Mouse (Mus musculus): ENCODE results near the gene Tefm. TPM values are rescaled to one million over a fixed set of nuclear protein-coding genes. Genes with fewer than 3 reads are reported as not detected.

The Tefm gene
- polyA plus RNA-seq, 1 experiment from 2014 or later = 21.6 TPM

- H3K9ac ChIP-seq (ENCODE audit: low read depth, low read length) = no peak overlapping the region
- H3K4me3 ChIP-seq (ENCODE audit: low read depth, low read length) = no peak overlapping the region
- H3K4me2 ChIP-seq (ENCODE audit: low read depth, low read length) = no peak overlapping the region
- H3K27me3 ChIP-seq (replicated peaks; ENCODE audit: control insufficient read depth, insufficient read depth, low read length) = no peaks in the 10 kb centered on the region
- H3K36me3 ChIP-seq (ENCODE audit: control insufficient read depth, insufficient read depth, low read length) = no peaks in the 10 kb centered on the region
- H3K9me3 ChIP-seq (ENCODE audit: control insufficient read depth, low read length) = no peaks in the 10 kb centered on the region
- DNase-seq (ENCODE audit: low spot score) (no peak), ATAC-seq (ENCODE audit: low read depth) (no peak)
- WGBS = 67% methylated on average over 11 of the region's 11 CpGs
- H3K4me1 ChIP-seq (ENCODE audit: control insufficient read depth, insufficient read depth, low read length) = no peaks in the 10 kb centered on the region
- no peak overlapping the region for H3K27ac ChIP-seq (replicated peaks; ENCODE audit: low read depth, low read length)
These were observed 35.2 kb upstream of the Tefm start for GRCm38 (mm10) chr11:80176911-80177895.

DNA sequence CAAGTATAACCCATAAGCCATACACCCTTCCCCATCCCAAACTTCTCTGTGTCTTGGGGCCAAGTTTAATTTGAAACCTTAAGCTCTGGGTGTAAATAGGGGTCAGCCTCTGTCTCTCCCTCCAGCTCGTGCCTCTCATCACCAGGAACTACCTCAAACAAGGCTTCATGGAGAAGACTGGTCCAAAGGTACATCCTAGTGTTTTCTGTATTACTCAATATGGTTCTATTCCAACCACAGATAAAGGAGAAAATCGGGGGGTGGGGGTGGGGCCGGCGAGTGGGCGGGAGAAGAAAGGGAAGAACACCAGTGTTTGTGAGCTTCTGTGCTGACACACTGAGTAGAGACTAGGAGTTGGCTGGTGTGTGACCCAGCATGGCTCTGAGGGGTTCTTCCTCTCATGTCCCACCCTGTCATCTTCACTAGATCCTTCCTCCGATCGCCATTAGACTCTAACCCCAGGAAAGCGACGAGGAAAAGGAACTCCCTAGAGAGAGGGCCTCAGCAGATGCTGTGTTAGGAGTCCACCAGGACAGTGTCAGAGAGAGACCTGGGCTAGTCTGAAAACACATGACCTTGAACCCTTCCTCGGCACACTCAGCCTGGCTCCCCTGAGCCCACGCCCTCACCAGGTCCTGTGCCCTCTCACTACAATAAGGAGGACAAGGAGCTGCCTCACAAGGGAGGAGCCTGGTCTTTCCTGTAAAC lies 32.1 kb upstream of the Tefm start:
- H3K4me1 ChIP-seq (ENCODE audit: control insufficient read depth, insufficient read depth, low read length) = no peaks in the 10 kb centered on the region
- no peak for DNase-seq (ENCODE audit: low spot score)
- H3K27ac ChIP-seq (replicated peaks; ENCODE audit: low read depth, low read length) = no peak overlapping the region
- H3K9ac ChIP-seq (ENCODE audit: low read depth, low read length) = no peak overlapping the region
- H3K4me3 ChIP-seq (ENCODE audit: low read depth, low read length) = no peak overlapping the region
- H3K36me3 ChIP-seq (ENCODE audit: control insufficient read depth, insufficient read depth, low read length) = no peaks in the 10 kb centered on the region
- no peaks in the 10 kb centered on the region for H3K27me3 ChIP-seq (replicated peaks; ENCODE audit: control insufficient read depth, insufficient read depth, low read length)
- no peaks in the 10 kb centered on the region for H3K9me3 ChIP-seq (ENCODE audit: control insufficient read depth, low read length)
- ATAC-seq (ENCODE audit: low read depth) = no peak
- H3K4me2 ChIP-seq (ENCODE audit: low read depth, low read length) = no peak overlapping the region
- 76% methylated on average over 11 of the region's 11 CpGs for WGBS

DNA sequence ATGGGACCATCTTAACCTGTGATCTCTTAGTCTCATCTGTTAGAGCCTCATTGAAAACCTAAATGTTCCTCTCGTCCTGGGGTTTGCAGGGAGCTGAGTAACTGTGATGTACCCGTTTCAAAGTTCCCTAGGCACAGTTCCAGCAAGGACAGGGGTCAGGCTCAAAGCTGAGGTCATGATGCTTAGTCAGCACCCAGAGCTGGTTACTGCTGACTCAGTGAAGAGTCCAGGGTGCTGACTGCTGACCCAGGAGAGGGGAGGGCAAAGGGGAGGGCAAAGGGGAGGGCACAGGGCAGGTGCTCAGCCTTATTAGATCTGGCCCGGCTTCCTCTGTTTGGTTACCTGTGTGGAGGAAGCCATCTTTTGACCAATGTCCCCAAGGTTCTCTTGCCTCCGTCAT lies 29.9 kb upstream of the Tefm start:
- H3K36me3 ChIP-seq (ENCODE audit: control insufficient read depth, insufficient read depth, low read length) = no peaks in the 10 kb centered on the region
- no peak overlapping the region for H3K4me2 ChIP-seq (ENCODE audit: low read depth, low read length)
- no peak overlapping the region for H3K4me3 ChIP-seq (ENCODE audit: low read depth, low read length)
- H3K9me3 ChIP-seq (ENCODE audit: control insufficient read depth, low read length) = no peaks in the 10 kb centered on the region
- H3K27ac ChIP-seq (replicated peaks; ENCODE audit: low read depth, low read length) = no peak overlapping the region
- ATAC-seq (ENCODE audit: low read depth) (no peak), DNase-seq (ENCODE audit: low spot score) (no peak)
- no peak overlapping the region for H3K9ac ChIP-seq (ENCODE audit: low read depth, low read length)
- WGBS = 68% methylated on average over 4 of the region's 4 CpGs
- H3K27me3 ChIP-seq (replicated peaks; ENCODE audit: control insufficient read depth, insufficient read depth, low read length) = no peaks in the 10 kb centered on the region
- no peaks in the 10 kb centered on the region for H3K4me1 ChIP-seq (ENCODE audit: control insufficient read depth, insufficient read depth, low read length)

GRCm38 (mm10) chr11:80170351-80170750 lies 28.4 kb upstream of the Tefm start:
- WGBS = 58% methylated on average over 5 of the region's 5 CpGs
- H3K9me3 ChIP-seq (ENCODE audit: control insufficient read depth, low read length) = no peaks in the 10 kb centered on the region
- no peak overlapping the region for H3K27ac ChIP-seq (replicated peaks; ENCODE audit: low read depth, low read length)
- DNase-seq (ENCODE audit: low spot score) (no peak), ATAC-seq (ENCODE audit: low read depth) (no peak)
- no peak overlapping the region for H3K9ac ChIP-seq (ENCODE audit: low read depth, low read length)
- no peaks in the 10 kb centered on the region for H3K27me3 ChIP-seq (replicated peaks; ENCODE audit: control insufficient read depth, insufficient read depth, low read length)
- H3K4me1 ChIP-seq (ENCODE audit: control insufficient read depth, insufficient read depth, low read length) = no peaks in the 10 kb centered on the region
- H3K4me2 ChIP-seq (ENCODE audit: low read depth, low read length) = no peak overlapping the region
- H3K36me3 ChIP-seq (ENCODE audit: control insufficient read depth, insufficient read depth, low read length) = no peaks in the 10 kb centered on the region
- no peak overlapping the region for H3K4me3 ChIP-seq (ENCODE audit: low read depth, low read length)

GRCm38 (mm10) chr11:80169629-80170028 lies 27.7 kb upstream of the Tefm start:
- no peak for ATAC-seq (ENCODE audit: low read depth)

GRCm38 (mm10) chr11:80168611-80169249 lies 26.8 kb upstream of the Tefm start:
- H3K4me2 ChIP-seq (ENCODE audit: low read depth, low read length) = no peak overlapping the region
- H3K27me3 ChIP-seq (replicated peaks; ENCODE audit: control insufficient read depth, insufficient read depth, low read length) = no peaks in the 10 kb centered on the region
- no peaks in the 10 kb centered on the region for H3K36me3 ChIP-seq (ENCODE audit: control insufficient read depth, insufficient read depth, low read length)
- no peak overlapping the region for H3K9ac ChIP-seq (ENCODE audit: low read depth, low read length)
- no peak overlapping the region for H3K4me3 ChIP-seq (ENCODE audit: low read depth, low read length)
- H3K27ac ChIP-seq (replicated peaks; ENCODE audit: low read depth, low read length) = no peak overlapping the region
- DNase-seq (ENCODE audit: low spot score) (no peak), ATAC-seq (ENCODE audit: low read depth) (no peak)
- 68% methylated on average over 4 of the region's 4 CpGs for WGBS
- no peaks in the 10 kb centered on the region for H3K9me3 ChIP-seq (ENCODE audit: control insufficient read depth, low read length)
- H3K4me1 ChIP-seq (ENCODE audit: control insufficient read depth, insufficient read depth, low read length) = no peaks in the 10 kb centered on the region

More at GRCm38 (mm10) chr11:80169629-80170028, 27.7 kb upstream of the Tefm start:
- Histone ChIP-seq H3K9me3 (ENCODE audit: control insufficient read depth, low read length) (no peaks in the 10 kb centered on the region), H3K27me3 (replicated peaks; ENCODE audit: control insufficient read depth, insufficient read depth, low read length) (no peaks in the 10 kb centered on the region), H3K36me3 (ENCODE audit: control insufficient read depth, insufficient read depth, low read length) (no peaks in the 10 kb centered on the region), H3K27ac (replicated peaks; ENCODE audit: low read depth, low read length) (no peak overlapping the region), H3K9ac (ENCODE audit: low read depth, low read length) (no peak overlapping the region), H3K4me2 (ENCODE audit: low read depth, low read length) (no peak overlapping the region), H3K4me1 (ENCODE audit: control insufficient read depth, insufficient read depth, low read length) (no peaks in the 10 kb centered on the region), H3K4me3 (ENCODE audit: low read depth, low read length) (no peak overlapping the region)
- no peak for DNase-seq (ENCODE audit: low spot score)
- WGBS = 92% methylated on average over 3 of the region's 3 CpGs

DNA sequence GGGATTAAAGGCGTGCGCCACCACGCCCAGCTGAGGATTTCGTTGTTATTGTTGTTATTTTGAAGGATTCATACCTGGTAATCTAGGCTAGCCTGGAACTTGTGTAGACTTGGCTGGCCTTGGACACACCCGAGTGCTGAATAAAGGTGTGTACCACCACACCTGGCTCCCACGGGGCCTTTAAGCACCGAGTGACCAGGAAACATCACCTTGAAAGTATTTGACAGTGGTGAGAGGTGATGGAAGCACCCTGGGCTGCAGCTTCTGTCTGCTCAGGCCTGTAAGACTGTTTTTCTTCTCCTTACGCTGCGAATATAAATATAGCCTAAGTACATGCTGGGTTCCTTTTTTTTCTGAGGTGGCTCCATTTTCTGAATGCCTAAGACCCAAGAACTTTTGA lies 26.1 kb upstream of the Tefm start:
- 93% methylated on average over 9 of the region's 9 CpGs for WGBS
- no peaks in the 10 kb centered on the region for H3K27me3 ChIP-seq (replicated peaks; ENCODE audit: control insufficient read depth, insufficient read depth, low read length)
- no peak overlapping the region for H3K4me3 ChIP-seq (ENCODE audit: low read depth, low read length)
- H3K4me2 ChIP-seq (ENCODE audit: low read depth, low read length) = no peak overlapping the region
- H3K27ac ChIP-seq (replicated peaks; ENCODE audit: low read depth, low read length) = no peak overlapping the region
- no peak overlapping the region for H3K9ac ChIP-seq (ENCODE audit: low read depth, low read length)
- DNase-seq (ENCODE audit: low spot score) = no peak
- no peaks in the 10 kb centered on the region for H3K36me3 ChIP-seq (ENCODE audit: control insufficient read depth, insufficient read depth, low read length)
- H3K4me1 ChIP-seq (ENCODE audit: control insufficient read depth, insufficient read depth, low read length) = no peaks in the 10 kb centered on the region
- ATAC-seq (ENCODE audit: low read depth) = no peak
- H3K9me3 ChIP-seq (ENCODE audit: control insufficient read depth, low read length) = no peaks in the 10 kb centered on the region

DNA sequence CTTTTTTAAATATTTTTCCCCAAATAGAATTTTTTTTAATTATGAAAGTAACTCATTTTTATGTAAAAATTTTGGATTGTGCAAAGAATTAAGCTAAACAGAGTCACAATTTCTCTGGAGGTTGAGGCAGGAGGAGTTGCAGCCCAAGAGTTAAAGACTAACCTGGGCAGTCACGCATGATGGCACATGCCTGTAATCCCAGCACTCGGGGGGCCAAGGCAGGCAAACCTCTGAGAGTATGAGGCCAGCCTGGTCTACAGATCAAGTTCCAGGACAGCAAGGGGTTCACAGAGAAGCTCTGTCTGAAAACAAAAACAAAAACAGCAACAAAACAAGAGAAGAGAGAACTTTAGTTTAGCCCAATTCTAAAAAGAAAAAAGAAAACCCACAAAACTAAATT lies 22.2 kb upstream of the Tefm start:
- no peak overlapping the region for H3K27ac ChIP-seq (replicated peaks; ENCODE audit: low read depth, low read length)

More for the DNA sequence above, 22.2 kb upstream of the Tefm start:
- Histone ChIP-seq H3K9ac (ENCODE audit: low read depth, low read length) (no peak overlapping the region), H3K4me3 (ENCODE audit: low read depth, low read length) (no peak overlapping the region), H3K36me3 (ENCODE audit: control insufficient read depth, insufficient read depth, low read length) (no peaks in the 10 kb centered on the region), H3K4me1 (ENCODE audit: control insufficient read depth, insufficient read depth, low read length) (no peaks in the 10 kb centered on the region), H3K27me3 (replicated peaks; ENCODE audit: control insufficient read depth, insufficient read depth, low read length) (no peaks in the 10 kb centered on the region), H3K4me2 (ENCODE audit: low read depth, low read length) (no peak overlapping the region), H3K9me3 (ENCODE audit: control insufficient read depth, low read length) (no peaks in the 10 kb centered on the region)
- no peak for ATAC-seq (ENCODE audit: low read depth)
- 40% methylated on average over 2 of the region's 2 CpGs for WGBS
- no peak for DNase-seq (ENCODE audit: low spot score)

Data from embryonic facial prominence, embryonic 14.5 days (tissue).